Mouse (Mus musculus): ENCODE results near the gene Sec14l3.

GRCm38 (mm10) chr11:4035116-4035892, 29.3 kb upstream of the Sec14l3 start:
- no peak for TF ChIP-seq CTCF (IDR thresholded peaks at IDR 0.05; ENCODE audit: control insufficient read depth, insufficient read depth, insufficient read length)
- no peak for TF ChIP-seq MAX (IDR thresholded peaks at IDR 0.05)
- no peak for TF ChIP-seq USF1 (IDR thresholded peaks at IDR 0.05; ENCODE audit: low read depth)
- no peak for TF ChIP-seq MYOD1 (IDR thresholded peaks at IDR 0.05; ENCODE audit: control insufficient read depth, insufficient read length, low read depth)
- TF ChIP-seq CEBPB (IDR thresholded peaks at IDR 0.05; ENCODE audit: low read depth): no peak

Measured in C2C12 (cell line).